In the genomic region with DNA sequence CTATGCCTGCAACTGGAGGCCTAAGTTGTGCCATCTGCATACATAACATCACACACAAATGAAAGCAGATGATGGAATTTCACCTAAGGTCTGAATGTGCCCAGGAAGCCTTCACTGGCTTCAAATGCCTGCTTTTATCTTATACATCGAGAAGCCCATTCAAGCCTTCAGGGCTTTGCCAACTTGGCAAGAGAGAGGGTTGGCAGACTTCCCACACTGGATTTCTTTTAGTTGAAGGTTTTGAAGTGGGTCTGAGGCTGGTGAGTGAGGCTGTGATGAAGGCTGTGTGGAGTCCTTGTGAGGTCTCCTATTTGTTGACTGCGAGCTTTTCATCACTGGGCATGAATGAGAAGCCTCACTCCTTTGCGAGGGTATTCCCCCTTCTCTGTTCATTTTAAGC, we compare ENCODE assay signal across 8 mouse cellular contexts.
DNase-seq lines count a peak whose midpoint lies in the region; ATAC-seq and TF ChIP-seq lines count a peak whose summit lies in the region.

No protein-coding gene starts in this region.

- WGBS in limb, embryonic 14.5 days, result 44% methylated on average over 3 of the region's 3 CpGs
- 77% methylated on average over 3 of the region's 3 CpGs for WGBS in limb, embryonic 10.5 days

- H3K27ac ChIP-seq in limb, embryonic 14.5 days (replicated peaks; ENCODE audit: low read depth, low read length), result no peak overlapping the region
- H3K27ac ChIP-seq in limb, embryonic 10.5 days, result no peak overlapping the region

- intact Hi-C loops in left cerebral cortex, postnatal 10 days (cut with DNase I), result no loop called here

- H3K4me1 ChIP-seq in limb, embryonic 14.5 days (ENCODE audit: control insufficient read depth, insufficient read depth, low read length), result 0 out of 2 replicates have a peak, but pooled peaks cover 3% of the 10 kb centered on the region
- peaks cover 10% of the 10 kb centered on the region for H3K4me1 ChIP-seq in limb, embryonic 10.5 days

- ATAC-seq in limb, embryonic 14.5 days (ENCODE audit: low FRiP score, low read depth), result no peak

- H3K36me3 ChIP-seq in limb, embryonic 14.5 days (ENCODE audit: control insufficient read depth, insufficient read depth, low read length), result no peaks in the 10 kb centered on the region
- H3K36me3 ChIP-seq in limb, embryonic 10.5 days, result no peaks in the 10 kb centered on the region

- no peak overlapping the region for H3K4me3 ChIP-seq in limb, embryonic 14.5 days (replicated peaks; ENCODE audit: low read length)
- H3K4me3 ChIP-seq in limb, embryonic 10.5 days, result no peak overlapping the region

- H3K4me2 ChIP-seq in limb, embryonic 14.5 days (replicated peaks; ENCODE audit: low read depth, low read length, severe bottlenecking), result no peak overlapping the region

- peak; percentile 86 for DNase-seq in limb, embryonic 14.5 days (ENCODE audit: low spot score)
- no peak for DNase-seq in limb, embryonic 10.5 days (ENCODE audit: low spot score)
- peak; percentile 50 for DNase-seq in cerebellum, adult 11-12 months
- DNase-seq in gonadal fat pad, adult 2 months (ENCODE audit: low read depth), result peak; percentile 54
- peak; percentile 66 to 74 for DNase-seq in left cerebral cortex, postnatal 10 days (ENCODE audit: extremely low spot score in 1 of 2, low spot score in 2 of 2)
- peak; percentile 58 for DNase-seq in ovary, postnatal 36 days (ENCODE audit: low spot score)
- no peak for DNase-seq in liver
- no peak for DNase-seq in gastrocnemius, postnatal 25 days

- no peaks in the 10 kb centered on the region for H3K9me3 ChIP-seq in limb, embryonic 14.5 days (ENCODE audit: control insufficient read depth, low read length)
- H3K9me3 ChIP-seq in limb, embryonic 10.5 days (replicated peaks), result no peaks in the 10 kb centered on the region

- TF ChIP-seq POLR2A in limb, embryonic 14.5 days (IDR thresholded peaks at IDR 0.05; ENCODE audit: borderline replicate concordance, extremely low read depth, insufficient read depth, insufficient read length), result no peak

- H3K9ac ChIP-seq in limb, embryonic 14.5 days (ENCODE audit: low read depth, low read length, severe bottlenecking), result no peak overlapping the region

- H3K27me3 ChIP-seq in limb, embryonic 14.5 days (ENCODE audit: control insufficient read depth, insufficient read depth, low read length), result no peaks in the 10 kb centered on the region
- H3K27me3 ChIP-seq in limb, embryonic 10.5 days (ENCODE audit: low read depth, poor library complexity, severe bottlenecking), result no peaks in the 10 kb centered on the region

Comparison
In these comparisons a context has a peak if more than half of its experiments do, and no peak if none do; other contexts are left out.
1. DNase-seq: peak in limb, embryonic 14.5 days (single experiment), cerebellum, adult 11-12 months (single experiment), gonadal fat pad, adult 2 months (single experiment), left cerebral cortex, postnatal 10 days (2 of 2) and ovary, postnatal 36 days (single experiment); none in limb, embryonic 10.5 days (single experiment), liver (single experiment) and gastrocnemius, postnatal 25 days (single experiment).